Mouse (Mus musculus): ENCODE measurements at regions not wholly inside any gene's neighbourhood (a gene's known extent, or its start where the extent isn't known, plus 50 kb on each side); places are given as distances from the start of the nearest gene placed in this dataset.

DNA sequence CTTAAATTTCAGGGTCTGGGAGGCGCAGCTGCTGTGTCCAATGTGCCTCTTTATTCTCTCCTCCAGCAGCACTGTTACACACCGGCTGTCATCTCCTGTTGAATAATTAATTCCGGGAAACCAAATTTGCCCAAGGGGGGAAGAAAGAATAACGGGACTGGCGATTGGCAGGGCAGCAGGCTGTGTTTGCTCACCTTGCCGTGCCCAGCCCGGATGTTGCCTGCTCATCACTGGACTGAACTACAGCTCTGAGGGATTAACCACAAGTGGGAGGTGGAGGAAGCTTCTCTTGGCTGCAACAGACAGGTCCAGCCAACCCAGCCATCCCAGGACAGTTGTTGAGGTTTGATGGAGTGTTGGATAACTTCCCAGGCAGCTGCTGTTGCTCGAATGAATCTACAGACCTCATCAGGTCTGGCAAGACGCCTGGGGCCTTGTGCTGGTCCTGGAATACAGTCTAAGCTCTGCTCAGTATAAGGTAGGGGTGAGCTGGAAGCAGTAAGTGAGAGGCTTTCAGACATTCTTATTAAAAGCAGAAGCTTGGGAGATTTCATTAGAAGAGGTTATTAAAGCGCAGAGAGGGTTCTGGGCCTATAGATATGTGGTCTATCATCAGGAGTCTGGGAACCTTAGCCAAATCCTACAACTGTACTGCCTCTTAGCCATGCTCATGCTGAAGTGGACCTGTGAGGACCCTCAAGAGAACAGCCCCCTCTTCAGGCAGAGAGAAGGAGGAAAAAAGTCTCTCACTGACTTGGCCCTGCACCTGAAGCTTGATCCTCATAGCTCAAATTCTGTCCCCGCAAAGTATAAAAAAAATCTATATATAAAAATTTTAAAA lies 291.8 kb downstream of the Il20rb start:
- DNase-seq (ENCODE audit: low spot score): no peak

DNA sequence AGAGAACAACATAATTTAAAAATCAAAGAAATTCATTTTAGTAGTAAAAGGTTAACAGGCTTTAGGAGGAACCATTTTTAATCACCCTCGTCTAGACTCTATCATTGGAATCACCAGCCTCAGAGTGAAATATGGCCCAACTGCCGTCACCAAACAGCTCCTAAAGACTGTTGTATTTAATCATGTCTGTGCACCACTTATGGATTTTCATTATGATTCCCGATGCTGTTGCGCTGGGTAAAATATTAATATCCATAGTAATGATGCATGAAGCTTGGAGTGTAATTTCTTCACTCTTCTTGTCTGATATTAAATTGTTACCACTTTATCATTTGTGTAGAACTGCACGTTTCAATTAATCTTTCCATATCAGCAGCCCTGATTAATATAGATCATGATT lies 292.4 kb downstream of the Il20rb start:
- DNase-seq (ENCODE audit: low spot score): no peak

DNA sequence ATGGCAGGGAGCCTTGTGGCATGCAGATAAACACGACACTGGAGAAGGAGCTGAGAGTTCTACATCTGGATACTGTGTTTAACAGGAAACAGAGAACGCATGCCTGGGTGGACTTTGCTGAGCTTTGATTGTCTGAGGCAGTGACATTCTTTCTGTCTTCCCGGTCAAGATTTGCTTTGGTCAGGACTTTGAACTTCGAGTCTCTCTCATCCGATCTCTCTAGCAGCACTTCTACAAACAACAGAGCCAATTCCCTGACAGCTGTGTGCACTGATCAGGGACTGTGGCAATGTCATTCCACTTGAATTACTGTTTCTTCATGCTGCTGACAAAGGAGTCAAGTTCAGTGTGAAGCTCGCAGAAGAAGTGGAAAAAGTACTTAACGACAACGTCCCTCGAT lies 302.5 kb downstream of the Il20rb start:
- peak; percentile 11 for DNase-seq (ENCODE audit: low spot score)

DNA sequence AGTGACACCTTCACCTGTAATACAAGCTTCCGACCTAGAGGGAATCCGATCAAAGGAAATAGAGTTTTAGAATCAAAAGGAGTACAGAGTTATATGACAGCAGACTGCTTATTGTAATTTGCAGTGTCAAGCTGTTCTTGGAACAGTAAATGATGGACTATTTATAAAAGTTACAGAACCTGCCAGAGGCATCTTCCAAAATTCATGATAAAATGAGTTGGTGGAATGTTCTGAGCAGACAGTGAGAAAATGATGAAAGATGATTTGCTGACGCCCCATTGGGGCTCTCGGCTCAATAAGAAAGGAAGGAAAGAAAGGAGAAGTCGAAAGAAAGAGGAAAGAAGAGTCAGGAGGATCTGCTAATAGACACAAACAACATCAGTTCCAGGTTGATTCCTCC lies 300.3 kb upstream of the Sox14 start:
- no peak for DNase-seq (ENCODE audit: low spot score)

DNA sequence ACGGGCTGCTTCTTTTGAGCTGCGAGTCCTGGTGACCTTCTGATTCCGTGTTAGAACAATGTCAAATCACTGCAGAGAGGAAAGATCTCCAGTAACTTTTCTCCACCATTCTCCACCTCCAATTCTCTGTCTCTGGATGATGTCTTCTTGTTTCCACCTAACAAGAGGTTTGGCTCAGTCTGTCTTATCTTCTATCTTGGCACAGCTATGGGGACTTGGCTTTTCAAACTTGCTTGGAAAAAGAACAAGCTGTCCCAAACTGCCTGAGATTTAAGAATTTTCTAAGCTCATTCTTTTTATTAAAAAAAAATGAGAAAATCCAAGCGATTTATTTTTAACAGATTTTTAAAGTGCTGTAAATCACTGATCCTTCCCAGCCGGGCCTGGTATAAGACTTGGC lies 290.3 kb upstream of the Sox14 start:
- DNase-seq (ENCODE audit: low spot score): no peak

DNA sequence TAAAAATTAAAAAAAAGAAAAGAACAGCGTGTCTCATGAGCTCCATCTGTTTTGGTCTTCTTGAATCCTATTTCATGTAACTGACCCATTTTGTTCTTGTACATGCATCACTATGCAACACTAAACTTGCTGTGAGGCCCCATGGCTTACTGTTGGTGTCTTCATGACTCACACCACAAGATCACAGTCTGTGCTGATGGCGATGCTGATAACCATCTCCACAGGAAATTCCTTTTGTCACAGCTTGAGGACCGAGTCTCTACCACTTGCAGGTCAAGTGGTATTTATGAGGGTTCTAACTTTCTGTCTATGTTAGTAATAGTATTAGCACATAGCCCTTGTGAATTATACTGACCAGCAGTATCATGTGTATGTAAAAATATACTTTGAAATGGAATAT lies 286.0 kb upstream of the Sox14 start:
- no peak for DNase-seq (ENCODE audit: low spot score)

All from embryo, embryonic 10.5 days (tissue).